Mouse (Mus musculus) stomach, embryonic 14.5 days (tissue): ENCODE measurements around the gene Hist1h4f. TPM values are rescaled to one million over a fixed set of nuclear protein-coding genes. Genes with fewer than 3 reads are reported as not detected.
"Not testable (repeated sequence)": the region's sequence is repeated elsewhere in the genome, so short reads cannot be mapped to it uniquely, and the experiment has no call there.

Experiments
- ATAC-seq: fragments of 200-750 bp; cut with Nextera tagmentation; 2 replicates; pipeline ENCODE4 v1.8.0; 2017; ENCODE audit warnings: low read depth, moderate TSS enrichment; ENCODE audit not compliant: insufficient number of reproducible peaks, insufficient read depth, low FRiP score
- H3K27ac ChIP-seq: fragments of 300-500 bp; sonication (generic); 2 replicates; pipeline ENCODE4 v1.5.1; 2014; ENCODE audit warnings: mild to moderate bottlenecking, low read length, moderate library complexity, mixed read lengths
- H3K27me3 ChIP-seq: fragments of 300-500 bp; sonication (generic); 2 replicates; pipeline ENCODE4 v1.6.1; 2014; ENCODE audit warnings: low read length, control low read depth, mixed read lengths; ENCODE audit not compliant: control insufficient read depth, insufficient read depth
- H3K36me3 ChIP-seq: fragments of 300-500 bp; sonication (generic); 2 replicates; pipeline ENCODE4 v1.6.1; 2014; ENCODE audit warnings: mild to moderate bottlenecking, control low read depth, low read length, moderate library complexity, mixed read lengths; ENCODE audit not compliant: control insufficient read depth, insufficient read depth
- H3K4me1 ChIP-seq: fragments of 300-500 bp; sonication (generic); 2 replicates; pipeline ENCODE4 v1.6.1; 2014; ENCODE audit warnings: low read length, control low read depth, mixed read lengths; ENCODE audit not compliant: control insufficient read depth, insufficient read depth
- H3K4me2 ChIP-seq: fragments of 300-500 bp; sonication (generic); replicated peaks from 2 replicates; pipeline ENCODE4 v1.6.1; 2014; ENCODE audit warnings: low read depth, low read length, control low read depth
- H3K4me3 ChIP-seq: fragments of 300-500 bp; sonication (generic); 2 replicates; pipeline ENCODE4 v1.5.1; 2014; ENCODE audit warnings: low read depth, low read length, control low read depth
- H3K9ac ChIP-seq: fragments of 300-500 bp; sonication (generic); replicated peaks from 2 replicates; pipeline ENCODE4 v1.6.1; 2014; ENCODE audit warnings: low read depth, mild to moderate bottlenecking, control low read depth, low read length, moderate library complexity, mixed read lengths
- H3K9me3 ChIP-seq: fragments of 300-500 bp; sonication (generic); 2 replicates; pipeline ENCODE4 v1.6.1; 2016; ENCODE audit warnings: low read depth, low read length, control low read depth; ENCODE audit not compliant: control insufficient read depth
- WGBS: fragments of 180-500 bp; shearing (Covaris S2); extraction: QIAGEN DNeasy Blood & Tissue Kit; methylation state at CpG from one replicate; pipeline ENCODE4 v1.1.7; 2014; 5-methylcytosine and 5-hydroxymethylcytosine counted together
- polyA plus RNA-seq: library from polyadenylated mRNA; unstranded; fragments of >200 nt; fragmentation: Nextera tagmentation; extraction: Ambion mirVana; gene quantifications from 2 replicates; pipeline ENCODE4 v1.2.1, GENCODE M21; 2014

Gene Hist1h4f
- polyA plus RNA-seq, 1 experiment from 2014 or later: 1.8 TPM

DNA sequence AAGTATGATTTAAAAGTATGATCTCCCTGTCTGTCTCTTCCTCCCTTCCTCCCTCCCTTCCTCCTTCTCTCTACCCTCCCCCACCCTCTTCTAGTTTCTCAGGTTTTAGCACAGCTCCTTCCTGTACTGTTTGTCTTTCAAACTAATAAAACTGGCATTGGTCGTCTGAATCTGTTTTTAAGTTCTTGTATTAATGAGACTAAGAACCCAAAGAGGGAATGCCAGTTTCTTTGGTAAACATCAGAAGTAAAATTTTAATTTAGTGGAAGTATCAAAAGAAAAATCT lies 35.4 kb upstream of the Hist1h4f start:
- no peak for ATAC-seq

DNA sequence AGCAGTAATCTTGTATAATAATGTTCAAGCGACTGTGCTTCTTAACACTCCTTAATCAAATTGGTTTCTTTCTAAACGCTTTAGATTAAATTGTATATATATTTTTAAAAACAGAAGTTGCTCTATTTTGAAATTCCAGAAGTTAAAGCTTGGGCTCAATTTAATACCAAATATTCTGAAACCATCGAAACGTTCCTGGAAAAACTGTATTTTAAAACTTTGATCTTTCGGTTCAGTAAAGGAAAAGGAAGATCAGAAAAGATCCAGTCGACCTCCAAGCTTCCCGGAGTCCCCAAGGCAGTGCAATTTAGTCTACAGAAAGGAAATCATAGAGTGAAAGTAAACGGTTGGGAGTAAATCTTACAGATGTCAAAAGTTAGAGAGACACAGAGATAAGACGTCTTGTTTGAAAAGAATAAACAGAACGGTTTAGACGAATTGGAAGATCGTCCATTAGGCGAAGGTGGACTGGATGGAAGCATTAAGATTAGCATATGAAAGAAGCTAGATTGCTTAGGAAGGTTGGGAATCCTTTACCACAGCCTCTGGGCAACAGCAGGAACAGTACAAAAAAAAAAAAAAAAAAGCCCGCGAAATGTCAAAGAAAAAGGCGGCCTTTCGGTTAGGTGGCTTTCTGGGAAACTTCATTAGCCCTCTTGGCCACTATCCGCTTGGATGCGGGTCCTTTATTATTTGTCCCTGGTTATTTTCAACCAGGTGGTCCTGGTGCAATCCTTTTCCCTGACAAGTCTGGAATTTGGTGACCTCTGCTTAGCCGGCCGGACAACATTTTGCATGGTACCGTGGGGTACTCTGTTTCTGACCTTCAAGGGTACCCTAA lies 34.9 kb upstream of the Hist1h4f start:
- Histone ChIP-seq H3K9ac (peak overlapping the region; percentile 31; the same call in 1 of the 2 replicates), H3K4me2 (peak overlapping the region; percentile 69), H3K4me3 (peak overlapping the region; percentile 38), H3K27ac (peak overlapping the region; percentile 98), H3K27me3 (no peaks in the 10 kb centered on the region), H3K4me1 (peaks cover 18% of the 10 kb centered on the region; the same call in 1 of the 2 replicates), H3K9me3 (no peaks in the 10 kb centered on the region), H3K36me3 (no peaks in the 10 kb centered on the region)
- ATAC-seq: no peak
- under 1% methylated on average over 21 of the region's 22 CpGs for WGBS

More for the DNA sequence above, 35.4 kb upstream of the Hist1h4f start:
- H3K27me3 ChIP-seq: no peaks in the 10 kb centered on the region
- peak overlapping the region; percentile 38 for H3K4me3 ChIP-seq
- 4% methylated on average over 1 of the region's 1 CpGs for WGBS
- H3K27ac ChIP-seq: peak overlapping the region; percentile 98
- no peaks in the 10 kb centered on the region for H3K36me3 ChIP-seq
- peak overlapping the region; percentile 69 for H3K4me2 ChIP-seq
- peaks cover 18% of the 10 kb centered on the region; the same call in 1 of the 2 replicates for H3K4me1 ChIP-seq
- no peaks in the 10 kb centered on the region for H3K9me3 ChIP-seq
- peak overlapping the region; percentile 31; the same call in 1 of the 2 replicates for H3K9ac ChIP-seq

DNA sequence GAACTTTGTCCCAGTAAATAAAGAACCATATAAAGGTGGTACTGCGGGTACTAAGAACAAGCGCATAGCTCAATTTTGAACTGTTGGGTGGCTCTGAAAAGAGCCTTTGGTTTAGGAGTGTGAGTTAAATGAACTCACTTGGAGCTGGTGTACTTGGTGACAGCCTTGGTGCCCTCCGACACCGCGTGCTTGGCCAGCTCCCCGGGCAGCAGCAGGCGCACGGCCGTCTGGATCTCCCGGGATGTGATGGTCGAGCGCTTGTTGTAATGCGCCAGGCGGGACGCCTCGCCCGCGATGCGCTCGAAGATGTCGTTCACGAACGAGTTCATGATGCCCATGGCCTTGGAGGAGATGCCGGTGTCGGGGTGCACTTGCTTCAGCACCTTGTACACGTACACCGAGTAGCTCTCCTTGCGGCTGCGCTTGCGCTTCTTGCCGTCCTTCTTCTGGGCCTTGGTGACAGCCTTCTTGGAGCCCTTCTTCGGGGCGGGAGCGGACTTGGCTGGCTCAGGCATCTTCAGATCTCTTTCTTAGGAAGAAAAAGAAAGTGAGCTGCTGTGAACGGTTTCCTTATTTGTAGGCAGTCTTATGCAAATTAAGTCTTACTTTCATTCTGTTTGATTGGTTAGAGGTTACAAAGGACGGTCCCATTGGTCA lies 34.1 kb upstream of the Hist1h4f start:
- WGBS: under 1% methylated on average over 29 of the region's 36 CpGs
- not testable (repeated sequence) for H3K36me3 ChIP-seq, H3K9me3 ChIP-seq, H3K27me3 ChIP-seq
- Histone ChIP-seq H3K9ac (peak overlapping the region; percentile 60), H3K27ac (peak overlapping the region; percentile 96), H3K4me2 (peak overlapping the region; percentile 69), H3K4me3 (peak overlapping the region; percentile 38), H3K4me1 (peaks cover 21% of the 10 kb centered on the region; the same call in 1 of the 2 replicates)
- peak; percentile 87 for ATAC-seq

DNA sequence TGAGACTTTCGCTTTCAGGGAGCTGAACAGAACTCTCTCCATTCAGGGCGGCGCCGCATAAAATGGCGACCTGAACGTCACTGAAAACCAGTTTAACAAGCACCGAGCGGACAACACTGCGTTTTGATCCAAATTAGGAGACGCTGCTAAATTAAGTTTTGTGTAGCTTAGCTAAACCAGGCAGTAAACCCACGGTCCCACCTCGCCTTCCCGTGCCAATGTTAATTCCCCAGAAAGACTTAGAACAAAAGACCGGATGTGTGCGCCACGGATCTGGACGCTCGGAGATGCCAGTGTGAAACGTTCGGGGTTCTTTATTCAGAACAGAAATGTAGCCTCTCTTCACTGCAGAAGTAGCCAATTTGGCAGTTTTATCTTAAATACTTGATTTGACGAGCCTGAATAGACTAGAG lies 33.6 kb upstream of the Hist1h4f start:
- H3K4me3 ChIP-seq: peak overlapping the region; percentile 38
- no peaks in the 10 kb centered on the region for H3K36me3 ChIP-seq
- H3K4me1 ChIP-seq: peaks cover 21% of the 10 kb centered on the region; the same call in 1 of the 2 replicates
- 0 out of 2 replicates have a peak, but pooled peaks have one; percentile 15 for ATAC-seq
- peak overlapping the region; percentile 96 for H3K27ac ChIP-seq
- H3K27me3 ChIP-seq: no peaks in the 10 kb centered on the region
- under 1% methylated on average over 21 of the region's 21 CpGs for WGBS
- peak overlapping the region; percentile 69 for H3K4me2 ChIP-seq
- H3K9me3 ChIP-seq: no peaks in the 10 kb centered on the region
- H3K9ac ChIP-seq: peak overlapping the region; percentile 60

DNA sequence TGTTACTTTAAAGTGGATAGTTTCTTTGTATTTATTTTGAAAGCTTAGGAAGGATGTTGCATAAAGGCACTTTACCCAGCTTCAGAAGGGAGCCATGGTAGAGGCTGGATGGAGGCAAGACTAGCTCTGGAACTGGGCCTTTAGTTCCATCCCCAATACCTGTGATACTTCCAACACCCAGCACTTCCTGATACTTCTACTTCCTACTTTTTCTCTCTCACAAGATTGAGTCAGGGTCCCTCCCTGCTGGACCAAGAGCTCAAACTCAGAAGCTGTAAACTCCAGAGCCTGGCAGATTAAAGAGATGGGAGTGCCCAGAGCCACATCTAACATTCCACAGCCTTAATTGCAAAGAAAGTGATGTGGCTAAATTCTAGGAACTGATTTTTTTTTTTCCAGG lies 32.9 kb upstream of the Hist1h4f start:
- Histone ChIP-seq H3K27me3 (no peaks in the 10 kb centered on the region), H3K9ac (peak overlapping the region; percentile 60), H3K4me1 (peaks cover 21% of the 10 kb centered on the region; the same call in 1 of the 2 replicates), H3K4me2 (peak overlapping the region; percentile 69), H3K4me3 (peak overlapping the region; percentile 38), H3K27ac (peak overlapping the region; percentile 96), H3K9me3 (no peaks in the 10 kb centered on the region), H3K36me3 (no peaks in the 10 kb centered on the region)
- no peak for ATAC-seq

DNA sequence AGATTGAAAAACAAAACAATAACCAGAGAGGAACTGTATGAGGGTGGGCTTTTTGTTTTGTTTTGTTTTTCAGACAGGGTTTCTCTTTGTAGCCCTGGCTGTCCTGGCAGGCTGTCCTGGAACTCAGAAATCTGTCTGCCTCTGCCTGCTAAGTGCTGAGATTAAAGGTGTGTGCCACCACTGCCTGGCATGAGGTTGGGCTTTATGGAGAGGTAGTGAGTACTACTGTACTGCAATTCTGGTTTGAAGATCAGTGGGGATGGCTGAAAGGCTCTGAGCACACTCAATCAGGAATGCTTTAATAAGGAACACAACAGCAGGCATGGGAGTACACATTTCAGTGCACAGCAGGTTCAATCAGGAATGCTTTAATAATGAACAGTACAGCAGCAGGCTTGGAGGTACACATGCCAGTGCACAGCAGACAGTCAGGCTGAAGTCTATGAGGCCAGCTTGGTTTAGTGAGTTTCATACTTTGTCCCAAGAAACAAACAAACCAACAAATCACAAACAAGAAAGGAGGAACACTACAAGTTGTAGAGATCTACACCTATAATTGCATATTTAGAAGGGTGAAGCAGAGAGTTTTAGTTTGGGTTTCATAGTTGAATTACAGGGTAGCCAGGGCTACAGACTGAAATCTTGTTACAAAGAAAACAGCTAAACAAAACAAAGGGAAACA lies 32.1 kb upstream of the Hist1h4f start:
- no peak overlapping the region for H3K4me2 ChIP-seq
- no peaks in the 10 kb centered on the region for H3K36me3 ChIP-seq
- no peaks in the 10 kb centered on the region for H3K9me3 ChIP-seq
- 0 out of 2 replicates have a peak overlapping the region, but pooled peaks have one; percentile 11 for H3K9ac ChIP-seq
- H3K4me3 ChIP-seq: no peak overlapping the region
- H3K27me3 ChIP-seq: no peaks in the 10 kb centered on the region
- H3K4me1 ChIP-seq: peaks cover 21% of the 10 kb centered on the region; the same call in 1 of the 2 replicates
- H3K27ac ChIP-seq: peak overlapping the region; percentile 96; the same call in 1 of the 2 replicates
- ATAC-seq: no peak

DNA sequence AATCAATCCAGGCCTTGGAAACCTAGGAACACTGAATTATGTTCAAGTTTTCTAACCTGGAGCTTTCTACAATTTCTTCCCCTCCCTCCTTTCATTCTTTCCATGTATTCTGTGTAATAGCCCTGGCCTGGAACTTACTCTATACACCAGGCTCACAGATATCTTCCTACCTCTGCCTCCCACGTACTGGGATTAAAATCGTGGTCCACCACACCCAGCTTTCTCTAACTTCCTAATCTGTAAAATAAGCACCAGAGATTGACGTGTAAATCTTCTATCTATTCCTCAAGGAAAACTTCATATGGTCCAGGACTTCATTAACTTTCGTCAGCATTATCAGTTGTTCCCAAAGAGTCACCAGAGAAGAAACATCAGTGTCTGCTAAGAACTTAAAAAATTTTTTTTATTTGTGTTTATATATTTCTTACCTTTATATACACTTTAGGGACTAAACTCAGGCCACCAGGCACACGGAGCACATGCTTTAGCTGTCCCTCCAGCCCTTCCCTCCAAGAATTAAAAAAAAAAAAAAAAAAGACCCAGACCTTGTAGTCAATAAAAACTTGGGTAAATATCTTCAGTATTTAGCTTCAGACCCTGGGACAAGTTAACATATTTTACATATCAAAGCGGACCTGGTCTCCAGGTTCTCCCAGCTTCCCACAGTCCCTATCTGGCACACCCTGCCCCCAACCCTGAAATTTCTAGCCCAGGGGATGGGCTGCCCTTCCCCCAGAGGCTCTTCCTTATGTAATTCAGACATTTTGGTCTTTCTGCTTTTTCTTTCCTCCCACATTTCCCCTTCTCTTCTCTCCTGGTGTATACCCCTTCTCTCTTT lies 31.0 kb upstream of the Hist1h4f start:
- Histone ChIP-seq H3K27ac (peak overlapping the region; percentile 96), H3K9me3 (no peaks in the 10 kb centered on the region), H3K4me1 (peaks cover 21% of the 10 kb centered on the region; the same call in 1 of the 2 replicates), H3K4me2 (peak overlapping the region; percentile 83), H3K27me3 (no peaks in the 10 kb centered on the region), H3K9ac (peak overlapping the region; percentile 68), H3K4me3 (peak overlapping the region; percentile 47), H3K36me3 (no peaks in the 10 kb centered on the region)
- no peak for ATAC-seq
- WGBS: 5% methylated on average over 6 of the region's 6 CpGs
